Comparison of ENCODE assay signal across 12 mouse cellular contexts in genomic region chr11:94128506-94128905, GRCm38 (mm10).
DNase-seq lines count a peak whose midpoint lies in the region; ATAC-seq lines count a peak whose summit lies in the region.
"Had no signal": no experiment of that assay in that cellular context is flagged by ENCODE, and none has a peak within 500 bp of the region (broad histone marks: within the 10 kb centered on the region; RNA-seq: fewer than 3 reads in every experiment).

No protein-coding gene starts in this region.

- 82% methylated on average over 8 of the region's 8 CpGs for WGBS in forebrain, embryonic 15.5 days
- 85% methylated on average over 8 of the region's 8 CpGs for WGBS in forebrain, embryonic 16.5 days

- H3K9me3 ChIP-seq in forebrain, embryonic 15.5 days, result no peaks in the 10 kb centered on the region
- no peaks in the 10 kb centered on the region for H3K9me3 ChIP-seq in forebrain, embryonic 16.5 days (ENCODE audit: control insufficient read depth, low read length)
- H3K9me3 ChIP-seq: embryonic facial prominence, embryonic 10.5 days had no signal

- ATAC-seq in forebrain, embryonic 15.5 days (replicated peaks), result no peak
- no peak for ATAC-seq in forebrain, embryonic 16.5 days

- peak; percentile 1 for DNase-seq in kidney, adult 11 months
- no peak for DNase-seq in kidney, postnatal 25 days
- DNase-seq in urinary bladder, postnatal 25 days (ENCODE audit: low spot score), result peak; percentile 2
- DNase-seq in urinary bladder, postnatal 10 days (ENCODE audit: low spot score), result no peak
- no peak for DNase-seq in lung, postnatal 4 days

- H3K4me1 ChIP-seq in forebrain, embryonic 15.5 days, result peaks cover 16% of the 10 kb centered on the region
- peaks cover 11% of the 10 kb centered on the region; the same call in 1 of the 2 replicates for H3K4me1 ChIP-seq in forebrain, embryonic 16.5 days (replicated peaks; ENCODE audit: control insufficient read depth, insufficient read depth, low read length)

- H3K4me3 ChIP-seq in forebrain, embryonic 15.5 days, result no peak overlapping the region
- no peak overlapping the region for H3K4me3 ChIP-seq in forebrain, embryonic 16.5 days (replicated peaks; ENCODE audit: low read length)
- H3K4me3 ChIP-seq: embryonic facial prominence, embryonic 10.5 days; erythroblast, embryonic 14.5 days; myocyte had no signal

- H3K27ac ChIP-seq in forebrain, embryonic 15.5 days (replicated peaks), result 0 out of 2 replicates have a peak overlapping the region, but pooled peaks have one; percentile 13
- no peak overlapping the region for H3K27ac ChIP-seq in forebrain, embryonic 16.5 days (ENCODE audit: low read length)
- H3K27ac ChIP-seq: embryonic facial prominence, embryonic 10.5 days had no signal

- peaks cover 26% of the 10 kb centered on the region for H3K36me3 ChIP-seq in forebrain, embryonic 15.5 days
- H3K36me3 ChIP-seq in forebrain, embryonic 16.5 days (ENCODE audit: control insufficient read depth, insufficient read depth), result peaks cover 10% of the 10 kb centered on the region; the same call in 1 of the 2 replicates

- H3K4me2 ChIP-seq in forebrain, embryonic 15.5 days (replicated peaks), result no peak overlapping the region
- no peak overlapping the region for H3K4me2 ChIP-seq in forebrain, embryonic 16.5 days (ENCODE audit: low read length)
- H3K4me2 ChIP-seq: lung, embryonic 14.5 days had no signal

- H3K27me3 ChIP-seq in forebrain, embryonic 15.5 days, result no peaks in the 10 kb centered on the region
- no peaks in the 10 kb centered on the region for H3K27me3 ChIP-seq in forebrain, embryonic 16.5 days (replicated peaks; ENCODE audit: control insufficient read depth, insufficient read depth, low read length)
- H3K27me3 ChIP-seq: Patski had no signal

- no peak overlapping the region for H3K9ac ChIP-seq in forebrain, embryonic 15.5 days (replicated peaks)
- no peak overlapping the region for H3K9ac ChIP-seq in forebrain, embryonic 16.5 days (replicated peaks; ENCODE audit: low read depth, low read length)
- H3K9ac ChIP-seq: lung, embryonic 14.5 days had no signal

Comparison
In these comparisons a context has a peak if more than half of its experiments do, and no peak if none do; other contexts are left out.
1. DNase-seq: peak in kidney, adult 11 months (single experiment) and urinary bladder, postnatal 25 days (single experiment); none in kidney, postnatal 25 days (0 of 2), urinary bladder, postnatal 10 days (single experiment) and lung, postnatal 4 days (0 of 2).